Mouse (Mus musculus) hindbrain, embryonic 10.5 days (tissue): ENCODE results near the gene Rad9b. TPM values are rescaled to one million over a fixed set of nuclear protein-coding genes. Genes with fewer than 3 reads are reported as not detected.

ENCODE experiments used
- DNase-seq: peaks from one replicate; pipeline ENCODE4 v3.0.0-alpha.2; 2017; ENCODE audit warnings: low spot score
- H3K27ac ChIP-seq: fragments of 300-500 bp; sonication (generic); 2 replicates; pipeline ENCODE4 v1.5.1; 2016; ENCODE audit warnings: mild to moderate bottlenecking, moderate library complexity
- H3K27me3 ChIP-seq: fragments of 300-500 bp; sonication (generic); 2 replicates; pipeline ENCODE4 v1.6.1; 2016; ENCODE audit warnings: mild to moderate bottlenecking; ENCODE audit not compliant: poor library complexity, insufficient read depth, severe bottlenecking
- H3K36me3 ChIP-seq: fragments of 300-500 bp; sonication (generic); 2 replicates; pipeline ENCODE4 v1.6.1; 2016; ENCODE audit warnings: mild to moderate bottlenecking, moderate library complexity
- H3K4me1 ChIP-seq: fragments of 300-500 bp; sonication (generic); replicated peaks from 2 replicates; pipeline ENCODE4 v1.6.1; 2016; ENCODE audit warnings: mild to moderate bottlenecking
- H3K4me3 ChIP-seq: fragments of 300-500 bp; sonication (generic); 2 replicates; pipeline ENCODE4 v1.5.1; 2016; ENCODE audit warnings: mild to moderate bottlenecking, moderate library complexity
- H3K9me3 ChIP-seq: fragments of 300-500 bp; sonication (generic); 2 replicates; pipeline ENCODE4 v1.6.1; 2016; ENCODE audit warnings: mild to moderate bottlenecking, moderate library complexity
- WGBS: fragments of 180-500 bp; shearing (Covaris S2); methylation state at CpG from one replicate; pipeline ENCODE4 v1.1.7; 2016; 5-methylcytosine and 5-hydroxymethylcytosine counted together
- polyA plus RNA-seq: library from polyadenylated mRNA; unstranded; fragments of >200 nt; fragmentation: Nextera tagmentation; extraction: Ambion mirVana; gene quantifications from 2 replicates; pipeline ENCODE4 v1.2.1, GENCODE M21; 2016

Rad9b gene
- polyA plus RNA-seq, 1 experiment from 2014 or later, result 8.1 TPM

DNA sequence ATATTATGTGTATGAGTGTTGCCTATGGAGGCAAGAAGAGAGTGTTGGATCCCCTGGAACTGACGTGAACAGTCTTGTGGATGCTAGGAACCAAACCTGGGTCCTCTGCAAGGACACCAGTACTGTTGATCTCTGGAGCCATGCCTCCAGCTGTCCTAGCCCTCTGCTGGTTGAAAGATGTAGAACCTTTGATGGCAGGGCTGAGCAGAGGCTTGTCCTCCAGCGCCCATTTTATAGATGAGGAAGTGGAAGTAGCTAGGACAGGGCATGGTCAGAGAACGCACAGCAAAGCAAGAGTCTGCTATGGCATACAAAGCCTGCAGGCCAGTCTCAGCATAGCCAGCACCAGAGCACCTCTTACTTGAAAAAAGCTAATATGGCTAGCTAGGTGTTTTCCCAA is 35.9 kb downstream of the Rad9b start:
- DNase-seq, result no peak
- Histone ChIP-seq H3K4me1 (no peaks in the 10 kb centered on the region), H3K4me3 (no peak overlapping the region), H3K9me3 (no peaks in the 10 kb centered on the region), H3K27me3 (no peaks in the 10 kb centered on the region), H3K36me3 (peaks cover 90% of the 10 kb centered on the region), H3K27ac (no peak overlapping the region)
- WGBS, result 71% methylated on average over 3 of the region's 3 CpGs

DNA sequence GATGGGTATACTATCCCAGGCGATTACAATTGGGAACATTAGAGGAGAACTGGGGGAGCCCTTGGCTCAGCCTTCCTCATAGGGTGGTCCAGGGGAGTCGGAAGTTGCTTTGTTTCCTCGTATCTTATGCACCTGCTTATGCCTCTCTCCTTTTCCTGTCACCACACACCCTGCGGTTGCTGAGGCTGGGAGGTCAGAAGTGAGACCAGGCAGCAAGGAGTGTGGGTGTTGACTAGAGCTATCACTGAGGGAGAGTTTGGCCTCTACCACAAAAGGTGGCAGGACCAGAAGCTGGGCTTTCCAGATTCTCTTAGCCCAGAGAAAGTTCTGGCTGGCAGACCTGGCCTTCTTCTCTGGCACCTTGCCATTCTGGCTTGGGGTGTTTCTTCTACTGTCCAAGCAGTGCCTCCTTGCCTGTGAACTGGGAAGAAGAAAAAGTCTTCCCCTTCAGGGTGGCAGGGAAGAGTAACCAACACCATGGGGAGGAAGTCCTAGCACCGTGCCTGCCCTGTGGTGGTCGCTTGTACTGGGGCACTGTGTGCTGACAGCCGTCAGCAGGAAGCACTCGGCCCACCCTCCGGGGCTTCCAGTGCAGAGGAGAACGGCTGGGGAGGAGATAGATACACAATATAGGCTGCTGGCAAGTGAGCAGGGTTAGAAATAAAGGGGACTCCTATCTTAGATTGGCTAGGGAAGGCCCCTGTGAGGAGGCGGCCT is 36.5 kb downstream of the Rad9b start:
- no peaks in the 10 kb centered on the region for H3K4me1 ChIP-seq
- no peak overlapping the region for H3K27ac ChIP-seq
- H3K36me3 ChIP-seq, result peaks cover 96% of the 10 kb centered on the region
- no peaks in the 10 kb centered on the region for H3K9me3 ChIP-seq
- no peak overlapping the region for H3K4me3 ChIP-seq
- 74% methylated on average over 11 of the region's 11 CpGs for WGBS
- no peak for DNase-seq
- H3K27me3 ChIP-seq, result no peaks in the 10 kb centered on the region

DNA sequence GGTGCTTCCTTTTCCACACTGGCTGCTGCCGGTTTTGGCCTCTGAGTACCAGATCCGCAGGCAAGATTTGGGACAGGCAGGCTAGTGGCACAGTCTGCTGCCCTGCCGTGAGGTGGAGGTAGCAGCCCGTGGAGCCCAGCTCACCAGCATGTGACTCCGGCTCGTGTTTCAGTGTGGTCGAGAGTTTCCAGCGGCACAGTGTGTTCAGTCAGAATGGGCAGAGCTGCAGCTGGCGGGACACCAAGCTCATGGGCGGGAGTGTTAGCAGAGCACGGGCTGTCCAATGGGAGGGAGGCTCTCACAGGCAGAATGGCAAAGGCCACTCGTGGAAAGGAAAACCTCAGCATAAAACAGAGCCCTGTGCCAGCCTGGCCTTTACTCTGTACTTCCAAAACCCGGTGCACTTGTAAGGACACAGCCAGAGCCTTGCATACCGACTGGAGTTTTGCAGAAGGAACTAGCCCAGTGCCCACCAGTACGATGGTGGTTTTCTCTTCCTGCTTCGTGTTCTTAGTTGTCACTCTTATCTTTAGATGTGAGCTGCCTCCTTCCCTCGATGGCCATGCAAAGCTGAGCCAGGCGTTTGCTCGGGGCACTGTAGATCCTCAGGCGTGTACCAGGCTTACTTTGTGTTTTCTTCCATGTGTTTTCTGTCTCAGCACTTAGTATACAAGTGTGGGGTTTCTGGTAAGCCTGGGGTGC is 38.9 kb downstream of the Rad9b start:
- no peaks in the 10 kb centered on the region for H3K9me3 ChIP-seq
- H3K36me3 ChIP-seq, result peaks cover 94% of the 10 kb centered on the region
- H3K27me3 ChIP-seq, result no peaks in the 10 kb centered on the region
- no peaks in the 10 kb centered on the region for H3K4me1 ChIP-seq
- 76% methylated on average over 20 of the region's 20 CpGs for WGBS
- DNase-seq, result no peak
- no peak overlapping the region for H3K27ac ChIP-seq
- no peak overlapping the region for H3K4me3 ChIP-seq

DNA sequence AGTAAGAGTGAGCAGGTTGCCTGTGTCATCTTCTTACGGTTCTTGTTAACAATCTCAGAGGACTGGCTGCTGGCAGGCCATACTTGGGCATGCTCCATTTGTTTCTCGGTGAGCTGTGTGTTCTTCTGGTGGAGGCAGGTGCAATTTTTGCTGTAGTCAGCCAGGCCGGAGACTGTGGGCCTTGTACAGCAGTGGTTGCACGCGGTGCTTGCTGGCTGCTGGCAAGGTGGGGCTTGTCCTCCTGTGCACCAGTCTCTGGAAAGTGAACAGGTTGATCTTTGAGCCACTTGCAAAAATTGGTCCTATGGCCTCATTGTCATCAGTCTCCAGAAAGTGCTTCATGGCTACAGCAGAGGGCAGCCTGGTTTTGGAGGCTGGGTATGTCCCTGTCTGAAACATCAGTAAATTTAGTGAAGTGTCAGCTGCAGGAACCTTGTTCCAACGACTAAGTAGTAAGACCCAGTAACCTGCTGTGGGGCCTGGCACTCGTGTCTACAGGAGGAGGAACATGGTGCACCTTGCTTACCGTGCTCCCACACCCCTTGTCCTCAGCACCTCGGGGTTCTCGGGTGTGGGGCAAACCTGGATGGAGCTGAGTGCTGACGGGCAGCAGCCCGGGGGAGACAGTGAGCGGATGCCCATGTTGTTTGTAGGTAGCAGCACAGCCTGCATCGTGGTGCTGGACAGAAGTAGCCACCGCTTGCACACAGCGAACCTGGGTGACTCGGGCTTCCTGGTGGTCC is 40.9 kb downstream of the Rad9b start:
- WGBS, result 93% methylated on average over 17 of the region's 17 CpGs
- DNase-seq, result no peak
- H3K27ac ChIP-seq, result no peak overlapping the region
- peaks cover 91% of the 10 kb centered on the region for H3K36me3 ChIP-seq
- H3K27me3 ChIP-seq, result no peaks in the 10 kb centered on the region
- no peaks in the 10 kb centered on the region for H3K9me3 ChIP-seq
- H3K4me1 ChIP-seq, result no peaks in the 10 kb centered on the region
- no peak overlapping the region for H3K4me3 ChIP-seq

DNA sequence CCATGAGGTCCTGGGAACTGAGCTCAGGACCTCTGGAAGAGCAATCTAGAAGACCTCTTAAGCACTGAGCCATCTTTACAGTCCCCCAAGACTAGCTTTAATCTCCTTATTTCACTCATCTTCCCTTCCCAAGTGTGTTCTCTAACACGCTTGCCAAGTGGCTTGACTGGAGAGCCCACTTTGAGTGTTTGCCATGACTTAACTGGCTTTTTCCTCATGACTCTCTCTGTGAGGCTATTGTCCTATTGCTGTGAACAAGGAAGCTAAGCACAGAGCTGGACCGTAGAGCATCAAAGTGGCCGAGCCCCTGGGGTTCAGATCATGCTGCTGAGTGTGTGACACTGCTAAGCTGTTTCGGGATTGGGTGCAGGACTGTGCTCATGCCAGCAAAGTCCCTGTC is 41.7 kb downstream of the Rad9b start:
- whole genome bisulfite sequencing, result 93% methylated on average over 4 of the region's 4 CpGs
- Histone ChIP-seq H3K27me3 (no peaks in the 10 kb centered on the region), H3K4me3 (no peak overlapping the region), H3K27ac (no peak overlapping the region), H3K9me3 (no peaks in the 10 kb centered on the region), H3K4me1 (no peaks in the 10 kb centered on the region), H3K36me3 (peaks cover 88% of the 10 kb centered on the region)
- DNase-seq, result no peak

DNA sequence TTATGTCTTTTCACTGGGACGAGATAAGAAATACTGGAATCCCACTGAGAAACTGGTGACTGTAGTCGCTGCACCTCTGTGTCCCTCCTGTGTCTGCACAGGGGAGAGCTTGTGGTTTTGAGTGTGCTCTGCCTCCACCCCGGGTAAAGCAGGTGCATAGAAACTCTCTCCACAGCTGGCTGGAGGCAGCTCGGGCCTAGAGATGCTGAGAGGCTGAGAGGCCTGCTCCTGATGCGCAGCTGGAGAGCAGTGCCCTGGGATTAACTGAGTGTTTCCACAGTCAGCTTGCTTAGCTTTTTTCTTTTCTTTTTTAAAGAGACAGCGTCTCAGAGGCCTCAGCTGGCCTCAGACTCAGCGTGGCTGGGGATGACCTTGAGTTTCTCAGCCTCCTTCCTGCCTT is 42.3 kb downstream of the Rad9b start:
- Histone ChIP-seq H3K4me3 (no peak overlapping the region), H3K4me1 (no peaks in the 10 kb centered on the region), H3K9me3 (no peaks in the 10 kb centered on the region), H3K36me3 (peaks cover 82% of the 10 kb centered on the region), H3K27me3 (no peaks in the 10 kb centered on the region), H3K27ac (no peak overlapping the region)
- DNase-seq, result no peak
- WGBS, result 78% methylated on average over 7 of the region's 7 CpGs

DNA sequence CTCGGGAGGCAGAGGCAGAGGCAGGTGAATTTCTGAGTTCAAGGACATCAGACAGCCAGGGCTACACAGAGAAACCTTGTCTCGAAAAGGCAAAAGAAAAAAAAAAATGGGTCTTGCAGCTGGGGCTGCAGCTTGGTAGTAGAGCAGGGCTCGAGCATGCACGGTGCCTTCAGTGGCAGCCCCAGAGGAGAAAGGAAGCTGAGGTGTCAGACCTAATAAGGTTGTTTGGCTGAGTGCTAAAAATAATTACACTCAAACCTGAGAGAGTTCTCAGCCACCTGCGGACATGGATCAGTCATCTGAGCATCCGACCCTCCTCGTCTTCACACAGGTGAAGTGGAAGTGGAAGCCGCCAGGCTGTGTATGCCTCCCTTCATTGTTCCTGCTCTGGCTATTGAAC is 43.3 kb downstream of the Rad9b start:
- 90% methylated on average over 8 of the region's 8 CpGs for WGBS
- H3K27me3 ChIP-seq, result no peaks in the 10 kb centered on the region
- H3K4me1 ChIP-seq, result no peaks in the 10 kb centered on the region
- no peaks in the 10 kb centered on the region for H3K9me3 ChIP-seq
- H3K27ac ChIP-seq, result no peak overlapping the region
- DNase-seq, result no peak
- peaks cover 73% of the 10 kb centered on the region for H3K36me3 ChIP-seq
- no peak overlapping the region for H3K4me3 ChIP-seq

DNA sequence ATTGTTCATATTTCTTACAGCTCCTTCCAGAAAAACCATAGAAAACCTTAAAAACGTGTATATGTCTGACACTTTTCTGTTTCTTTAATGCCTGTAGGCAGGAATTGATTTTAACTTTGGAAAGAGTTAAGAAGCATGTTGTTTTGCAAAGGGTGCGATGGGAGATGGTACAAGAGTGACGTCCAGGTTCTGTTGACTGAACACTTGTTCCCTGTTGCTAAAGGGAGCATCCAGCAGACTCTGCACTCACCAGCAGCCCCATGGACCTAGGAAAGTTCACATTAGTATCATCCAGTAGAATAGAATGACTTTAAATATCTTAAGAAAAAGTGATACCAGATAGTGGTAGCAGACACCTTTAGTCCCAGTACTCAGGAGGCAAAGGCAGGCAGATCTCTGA is 47.5 kb downstream of the Rad9b start:
- Histone ChIP-seq H3K27ac (no peak overlapping the region), H3K36me3 (peaks cover 39% of the 10 kb centered on the region), H3K4me1 (peaks cover 20% of the 10 kb centered on the region), H3K27me3 (no peaks in the 10 kb centered on the region), H3K4me3 (no peak overlapping the region), H3K9me3 (no peaks in the 10 kb centered on the region)
- 88% methylated on average over 3 of the region's 3 CpGs for WGBS
- no peak for DNase-seq

DNA sequence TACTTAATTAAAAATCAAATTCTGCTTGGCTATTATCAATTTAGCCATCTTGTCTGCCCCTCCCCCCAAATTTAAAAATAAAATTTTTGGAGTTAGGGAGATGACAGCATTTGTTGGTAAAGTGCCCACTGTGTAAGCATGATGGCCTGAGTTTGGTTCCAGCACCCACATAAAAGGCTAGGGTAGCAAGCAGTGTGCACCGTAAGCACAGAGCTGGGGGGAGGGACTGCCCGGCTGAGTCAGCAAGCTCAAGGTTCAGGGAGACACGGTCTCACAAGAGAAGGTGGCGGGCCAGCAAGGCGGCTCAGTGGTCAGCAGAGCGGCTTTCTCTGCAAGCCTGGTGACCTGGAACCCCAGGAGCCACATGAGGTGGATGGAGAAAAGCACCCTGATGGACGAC is 48.6 kb downstream of the Rad9b start:
- Histone ChIP-seq H3K36me3 (peaks cover 28% of the 10 kb centered on the region), H3K9me3 (no peaks in the 10 kb centered on the region), H3K4me3 (no peak overlapping the region), H3K27ac (no peak overlapping the region), H3K27me3 (no peaks in the 10 kb centered on the region), H3K4me1 (peaks cover 20% of the 10 kb centered on the region)
- no peak for DNase-seq
- 95% methylated on average over 7 of the region's 7 CpGs for WGBS

DNA sequence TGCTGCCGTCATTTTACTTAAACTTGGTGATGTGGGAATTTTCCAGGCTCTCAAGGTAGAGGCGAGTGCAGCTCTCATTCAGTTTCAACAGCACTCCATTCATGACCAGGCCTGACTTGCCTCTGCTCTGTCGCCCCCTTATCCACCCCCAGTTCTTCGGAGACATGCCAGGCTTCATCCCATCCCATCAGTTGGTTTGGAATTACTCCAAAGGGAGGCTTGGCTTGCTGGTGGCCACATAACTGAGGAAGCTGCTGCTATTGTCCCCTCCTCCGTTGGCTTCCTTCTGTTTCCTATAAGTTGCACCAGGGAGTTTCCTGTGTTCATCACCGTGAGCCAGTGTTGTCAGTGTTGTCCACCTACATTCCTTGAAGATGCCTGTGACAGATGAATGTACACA is 49.5 kb downstream of the Rad9b start:
- no peaks in the 10 kb centered on the region for H3K9me3 ChIP-seq
- WGBS, result 87% methylated on average over 6 of the region's 6 CpGs
- DNase-seq, result no peak
- H3K27me3 ChIP-seq, result no peaks in the 10 kb centered on the region
- H3K27ac ChIP-seq, result no peak overlapping the region
- H3K4me1 ChIP-seq, result peaks cover 20% of the 10 kb centered on the region
- H3K4me3 ChIP-seq, result no peak overlapping the region
- peaks cover 31% of the 10 kb centered on the region for H3K36me3 ChIP-seq

DNA sequence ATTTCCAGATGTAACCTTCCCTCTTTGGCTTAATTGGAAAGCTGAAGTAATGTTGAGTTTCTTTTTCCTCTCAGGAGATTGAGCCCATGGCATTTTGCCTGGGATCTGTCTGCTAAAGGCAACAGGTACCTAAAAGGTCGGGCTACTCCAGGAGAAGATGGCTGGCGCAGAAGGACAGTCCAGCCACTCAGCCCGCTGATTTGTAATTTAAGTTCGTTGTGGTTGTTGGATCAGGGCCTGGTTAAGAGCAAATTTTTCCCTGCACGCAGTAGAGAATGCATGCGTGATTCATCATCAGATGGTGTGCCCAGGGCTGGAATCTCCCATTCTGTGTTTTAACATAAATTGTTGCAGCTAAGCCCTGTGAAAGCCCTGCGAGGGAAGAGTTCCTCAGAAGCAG is 50.1 kb downstream of the Rad9b start:
- Histone ChIP-seq H3K27ac (no peak overlapping the region), H3K36me3 (peaks cover 30% of the 10 kb centered on the region), H3K27me3 (no peaks in the 10 kb centered on the region), H3K4me3 (no peak overlapping the region), H3K4me1 (peaks cover 20% of the 10 kb centered on the region), H3K9me3 (no peaks in the 10 kb centered on the region)
- DNase-seq, result no peak
- WGBS, result 94% methylated on average over 7 of the region's 7 CpGs

DNA sequence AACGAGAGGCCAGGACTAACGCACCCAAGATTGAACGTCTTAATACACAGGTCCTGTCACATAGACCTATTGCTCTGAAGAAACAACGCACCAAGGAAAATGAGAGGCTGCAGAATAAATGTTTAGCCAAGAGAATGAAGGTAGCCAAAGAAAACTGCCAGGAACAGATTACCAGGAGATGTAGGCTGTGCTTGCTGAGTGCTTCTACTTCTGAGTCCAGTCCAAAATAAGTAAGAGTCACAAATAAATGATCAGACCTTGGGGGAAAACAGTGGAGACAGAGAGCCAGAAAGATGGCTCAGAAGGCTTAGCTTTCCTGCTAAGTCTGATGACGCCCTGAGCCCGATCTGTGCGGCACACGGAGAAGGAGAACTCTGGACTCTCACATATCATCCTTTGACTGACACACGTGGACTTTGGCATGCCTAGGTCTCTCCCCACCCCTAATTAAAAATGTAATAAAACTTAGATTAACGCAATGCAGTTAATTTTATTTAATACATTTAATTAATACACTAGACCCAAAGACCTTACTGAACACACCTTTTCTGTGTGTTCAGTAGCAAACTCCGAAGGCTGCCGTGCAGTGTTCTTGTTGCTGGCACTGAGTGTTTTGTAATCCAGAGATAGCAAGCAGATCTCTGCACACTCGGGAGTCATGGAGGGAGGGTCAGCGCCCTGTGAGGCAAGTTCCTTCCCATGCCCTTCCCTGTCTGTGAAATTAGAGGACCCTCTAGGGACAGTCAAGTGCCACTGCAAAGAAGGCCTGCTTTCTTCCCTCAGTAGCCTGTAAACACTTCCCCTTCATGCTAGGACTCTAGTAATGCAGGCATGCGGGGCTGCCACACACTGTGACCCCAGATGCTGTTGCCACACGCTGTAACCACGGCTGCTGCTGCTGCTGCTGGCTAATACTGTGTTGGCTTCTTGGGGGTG is 51.0 kb downstream of the Rad9b start:
- H3K36me3 ChIP-seq, result peaks cover 22% of the 10 kb centered on the region
- peak; percentile 26 for DNase-seq
- no peak overlapping the region for H3K27ac ChIP-seq
- H3K9me3 ChIP-seq, result no peaks in the 10 kb centered on the region
- H3K27me3 ChIP-seq, result no peaks in the 10 kb centered on the region
- WGBS, result 76% methylated on average over 17 of the region's 17 CpGs
- peaks cover 23% of the 10 kb centered on the region for H3K4me1 ChIP-seq
- H3K4me3 ChIP-seq, result no peak overlapping the region
